Mouse (Mus musculus) adrenal gland, adult (tissue): Measurements from ENCODE around the gene Capsl.

Source experiments
- DNase-seq, 2 experiments: peaks; one replicate each; pipeline ENCODE4 v3.0.0; 2022 to 2023; ENCODE audit warnings: low spot score in 1 of 2; ENCODE audit not compliant: inconsistent age in 2 of 2

The Capsl gene

GRCm38 (mm10) chr15:9435534-9436180 lies at the start of gene Capsl:
TSS of gene Capsl (plus strand) at chr15:9436028.
- DNase-seq = peak; percentile 13 to 57

DNA sequence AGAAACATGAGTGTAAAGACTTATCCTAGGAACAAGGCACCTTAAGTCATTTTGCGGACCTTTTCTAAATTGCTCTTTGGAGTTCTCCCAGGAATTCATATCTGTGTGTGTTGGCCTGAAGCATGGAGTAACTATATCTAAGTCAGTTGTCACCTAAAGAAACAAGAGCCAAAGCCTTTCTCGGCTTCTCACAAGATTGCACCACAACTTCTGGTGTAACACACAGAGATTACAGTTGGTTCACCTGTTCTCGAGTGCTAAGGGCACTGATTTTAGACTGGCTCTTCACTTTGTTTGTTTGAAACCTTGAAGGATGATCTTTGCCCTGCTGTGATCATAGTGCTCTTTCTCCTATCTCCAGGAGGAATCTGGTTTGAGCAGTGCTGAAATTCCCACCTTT lies 26.4 kb upstream of the Capsl start:
- no peak for DNase-seq

DNA sequence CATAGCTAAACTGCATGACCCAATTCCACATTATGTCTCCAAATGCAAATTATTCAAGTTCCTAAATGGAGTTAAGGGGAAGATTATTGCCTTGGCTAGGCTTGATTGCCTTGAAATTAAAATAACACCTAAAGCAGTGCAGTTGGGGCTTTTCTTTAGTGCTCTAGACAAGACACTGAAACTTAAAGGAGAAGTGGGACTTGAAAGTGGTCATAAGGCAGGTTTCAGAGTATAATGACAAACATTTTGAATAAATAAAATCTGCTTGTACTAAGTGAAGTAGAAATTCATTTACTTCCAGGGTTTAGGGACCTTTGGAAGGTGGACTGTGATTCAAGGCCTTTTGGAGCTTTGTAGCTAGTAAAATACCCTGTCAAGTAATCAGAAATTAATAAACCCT lies 14.7 kb upstream of the Capsl start:
- DNase-seq = peak in 1 of 2 experiments; percentile 10

GRCm38 (mm10) chr15:9427849-9428248 lies 8.0 kb upstream of the Capsl start:
- no peak for DNase-seq

DNA sequence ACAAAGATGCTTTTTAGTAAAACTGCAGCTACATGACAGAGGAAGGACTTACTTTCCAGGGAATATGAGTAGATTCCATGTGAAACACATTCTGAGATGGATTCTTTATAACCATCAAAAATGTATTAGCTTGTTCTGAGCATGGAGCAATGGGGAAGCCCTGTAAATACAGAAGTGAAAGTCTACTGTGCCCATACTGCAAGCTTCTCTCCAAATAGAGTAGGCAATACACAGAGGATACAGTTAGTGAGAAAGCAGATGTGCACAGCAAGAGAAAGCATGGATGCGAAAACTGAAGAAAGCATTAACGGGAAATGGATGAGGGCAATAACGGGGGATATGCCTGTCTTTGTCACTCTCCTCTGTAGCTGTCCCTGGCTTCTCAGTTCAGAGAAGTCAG lies 6.0 kb upstream of the Capsl start:
- DNase-seq = no peak

- no peak for DNase-seq
Measured at GRCm38 (mm10) chr15:9451999-9452398, 16.2 kb downstream of the Capsl start.

- no peak for DNase-seq
Measured at GRCm38 (mm10) chr15:9452842-9453241, 17.0 kb downstream of the Capsl start.

- no peak for DNase-seq
Measured at GRCm38 (mm10) chr15:9454198-9454597, 18.4 kb downstream of the Capsl start.

- DNase-seq = peak; percentile 43 to 79
Measured at GRCm38 (mm10) chr15:9455241-9455640, 19.4 kb downstream of the Capsl start.

DNA sequence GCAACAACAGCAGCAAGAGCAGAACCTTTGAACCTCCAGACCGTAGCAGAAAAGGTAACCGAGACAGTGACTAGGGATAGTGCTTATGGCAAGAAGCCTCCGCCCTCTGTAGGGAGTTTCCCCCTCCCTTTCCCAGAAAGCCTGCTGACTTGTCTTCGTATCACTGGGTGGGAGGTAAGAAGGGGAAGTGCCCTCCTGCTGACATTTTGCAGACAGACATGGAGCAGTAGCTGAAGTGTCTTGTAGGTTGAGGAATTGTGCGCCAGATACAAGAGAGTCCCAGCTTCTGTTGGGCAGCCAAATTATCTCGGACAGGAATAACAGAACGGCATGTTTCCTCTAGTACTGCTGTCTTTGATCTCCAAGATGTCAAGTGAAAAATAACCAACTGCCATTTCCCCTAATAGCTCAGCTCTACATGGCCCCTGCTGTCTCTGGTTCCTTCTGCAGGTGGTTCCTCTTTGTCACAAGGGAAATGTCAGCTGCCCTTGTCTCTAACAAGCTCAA lies 27.7 kb downstream of the Capsl start:
- no peak for DNase-seq

DNA sequence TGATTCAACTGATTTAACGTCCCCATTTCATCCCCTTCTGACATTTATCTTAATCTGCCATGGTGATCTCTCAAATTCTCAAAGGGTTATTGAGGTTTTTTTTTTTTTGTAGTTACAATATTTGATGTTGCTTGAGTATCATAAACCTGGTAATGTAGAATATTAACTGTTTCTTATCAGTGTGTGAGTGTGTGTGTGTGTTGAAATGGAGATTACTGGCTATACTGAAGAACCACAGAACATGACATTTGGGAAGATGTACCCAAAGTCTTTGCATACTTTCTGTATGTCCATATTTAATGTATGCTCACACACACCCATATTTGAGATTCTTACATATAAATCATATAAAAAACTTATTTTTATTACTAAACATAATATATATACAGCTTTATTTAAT lies 28.2 kb downstream of the Capsl start:
- DNase-seq = no peak

DNA sequence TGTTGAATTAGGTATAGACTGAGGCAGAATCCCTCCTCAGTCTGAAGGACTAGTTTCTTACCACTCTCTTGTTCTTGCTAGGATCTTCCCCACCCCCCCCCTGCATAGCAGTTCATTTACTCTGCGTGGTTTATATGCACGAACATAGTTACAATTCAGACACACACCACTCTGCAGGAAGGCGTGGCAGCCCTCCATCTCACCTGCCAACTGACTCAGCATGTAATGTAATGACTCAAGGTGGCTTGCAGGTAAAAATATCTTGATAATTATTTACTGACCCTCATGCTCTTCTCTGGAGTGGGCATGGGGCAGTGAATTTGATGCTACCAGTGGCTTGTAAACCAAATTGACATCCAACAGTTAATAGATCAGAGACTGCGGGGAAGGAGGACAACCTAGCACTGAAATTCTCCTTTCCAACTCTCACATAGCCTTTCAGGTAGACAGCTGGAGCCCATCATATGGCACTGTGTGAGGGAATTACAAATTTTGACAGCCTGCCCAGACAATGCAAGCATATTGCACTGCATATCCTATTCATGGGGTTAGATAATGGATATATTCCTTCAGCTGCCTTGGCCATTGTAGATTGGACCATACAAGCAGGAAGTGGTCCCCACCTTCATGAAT lies 35.3 kb downstream of the Capsl start:
- DNase-seq = no peak

- no peak for DNase-seq
Measured at GRCm38 (mm10) chr15:9472167-9472566, 36.3 kb downstream of the Capsl start.

DNA sequence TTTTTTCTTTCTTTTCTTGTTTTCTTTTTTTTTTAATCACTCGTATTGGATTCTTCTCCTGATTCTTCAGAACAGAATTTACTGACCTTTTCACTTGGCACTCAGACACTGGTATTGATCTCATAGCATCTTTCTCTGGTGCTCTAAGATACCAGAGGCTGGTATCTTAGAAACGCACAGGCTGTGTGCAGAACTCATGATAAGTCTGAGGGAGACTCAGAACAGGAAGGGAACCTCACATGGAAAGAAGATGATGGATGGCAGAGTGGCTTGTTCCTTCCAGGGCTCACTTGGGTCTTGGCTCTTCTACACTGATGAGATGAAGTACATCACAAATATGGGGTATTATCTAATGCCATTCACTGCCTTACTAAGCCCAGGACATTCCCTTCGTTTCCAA lies 36.8 kb downstream of the Capsl start:
- DNase-seq = no peak

DNA sequence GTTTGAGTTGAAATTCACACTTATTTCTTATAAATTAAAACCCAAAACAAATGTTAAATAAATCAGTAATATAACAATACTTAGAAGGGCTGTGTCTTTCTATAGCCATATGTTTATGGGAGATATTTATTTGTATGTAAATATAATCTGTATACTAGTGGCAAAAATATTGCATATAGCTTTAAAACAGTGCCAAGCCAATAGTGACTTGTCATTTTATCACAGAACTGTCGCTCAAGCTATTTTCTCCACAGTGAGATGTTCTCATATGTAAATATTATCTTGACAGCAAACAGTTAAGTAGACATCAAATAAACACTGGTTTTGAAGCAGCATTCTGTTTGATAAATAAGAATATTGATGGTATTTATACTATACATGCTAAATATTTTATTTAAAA lies 37.4 kb downstream of the Capsl start:
- DNase-seq = no peak

GRCm38 (mm10) chr15:9489417-9490118 lies 53.7 kb downstream of the Capsl start:
- no peak for DNase-seq

- DNase-seq = no peak
Measured at GRCm38 (mm10) chr15:9492077-9492476, 56.2 kb downstream of the Capsl start.
